Mouse (Mus musculus) ES-E14 (cell line): Measurements from ENCODE around the gene Sh3glb1.

Experiments used
- CHD2 ChIP-seq: IDR thresholded peaks from 2 replicates; pipeline ENCODE4 v1.6.1; 2014; ENCODE audit warnings: mild to moderate bottlenecking, low read depth, low read length, inconsistent platforms
- HCFC1 ChIP-seq: IDR thresholded peaks from 2 replicates; pipeline ENCODE4 v1.6.1; 2012; ENCODE audit warnings: low read length, inconsistent platforms, borderline replicate concordance; ENCODE audit not compliant: insufficient read depth
- MAFK ChIP-seq: IDR thresholded peaks from 2 replicates; pipeline ENCODE4 v1.6.1; 2014; ENCODE audit warnings: mild to moderate bottlenecking, low read depth, low read length, inconsistent platforms; ENCODE audit not compliant: insufficient read depth
- ZC3H11A ChIP-seq: IDR thresholded peaks from 2 replicates; pipeline ENCODE4 v1.6.1; 2012; ENCODE audit warnings: low read depth, mild to moderate bottlenecking, inconsistent platforms, low read length, borderline replicate concordance
- ZNF384 ChIP-seq: IDR thresholded peaks from 2 replicates; pipeline ENCODE4 v1.6.1; 2012; ENCODE audit warnings: low read depth, low read length, inconsistent platforms

DNA sequence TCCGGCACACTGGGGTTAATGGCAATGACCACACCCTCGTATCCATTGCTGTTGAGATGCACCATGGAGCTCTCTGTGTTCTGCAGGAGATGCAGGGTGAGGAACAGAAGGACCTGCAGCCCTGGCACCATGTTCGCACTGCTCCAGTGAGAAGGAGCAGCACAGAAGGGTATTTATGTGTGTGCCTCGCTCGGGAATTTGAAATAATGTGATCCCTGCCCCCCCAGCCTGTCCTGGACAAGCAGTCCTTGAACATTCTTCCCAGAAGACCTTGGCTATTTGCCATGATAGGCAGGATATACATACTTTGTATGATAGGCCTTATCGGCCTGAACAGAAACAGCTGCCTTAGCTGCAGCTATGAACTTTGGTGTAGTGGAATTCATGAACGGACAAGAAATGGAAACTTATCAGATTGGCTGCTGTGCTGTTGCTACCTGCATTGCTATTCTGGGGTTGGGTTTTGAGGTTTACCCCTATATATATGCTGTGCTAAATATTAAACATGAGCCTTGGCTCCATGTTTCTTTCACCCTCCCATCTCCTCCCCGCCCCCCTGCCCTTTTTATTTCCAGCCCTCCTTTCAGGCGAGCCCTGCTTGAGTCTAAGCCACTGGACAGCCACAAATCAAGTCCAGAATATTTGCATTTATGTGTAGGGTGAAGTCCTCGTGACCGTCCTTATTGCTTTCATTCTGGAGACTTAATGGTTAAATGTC is 40.6 kb upstream of the Sh3glb1 start, which contains the start of gene Clca3a1:
- TF ChIP-seq ZNF384 (no peak), CHD2 (no peak), MAFK (no peak), HCFC1 (no peak), ZC3H11A (no peak)
